Mouse (Mus musculus) stomach, postnatal 0 days (tissue): ENCODE data around the gene Ube2o. TPM values are rescaled to one million over a fixed set of nuclear protein-coding genes. Genes with fewer than 3 reads are reported as not detected.

Source experiments
- ATAC-seq: fragments of 200-750 bp; cut with Nextera tagmentation; 2 replicates; pipeline ENCODE4 v1.8.0; 2017; ENCODE audit not compliant: low FRiP score, low TSS enrichment
- DNase-seq: peaks from one replicate; pipeline ENCODE4 v3.0.0-alpha.2; 2016; ENCODE audit warnings: low spot score
- H3K27ac ChIP-seq: fragments of 300-500 bp; sonication (generic); replicated peaks from 2 replicates; pipeline ENCODE4 v1.5.1; 2014; ENCODE audit warnings: mild to moderate bottlenecking, control low read depth
- H3K27me3 ChIP-seq: fragments of 300-500 bp; sonication (generic); 2 replicates; pipeline ENCODE4 v1.6.1; 2014; ENCODE audit warnings: low read length; ENCODE audit not compliant: control insufficient read depth, insufficient read depth
- H3K36me3 ChIP-seq: fragments of 300-500 bp; sonication (generic); 2 replicates; pipeline ENCODE4 v1.6.1; 2014; ENCODE audit warnings: low read length, mixed read lengths; ENCODE audit not compliant: control insufficient read depth, insufficient read depth
- H3K4me1 ChIP-seq: fragments of 300-500 bp; sonication (generic); replicated peaks from 2 replicates; pipeline ENCODE4 v1.6.1; 2014; ENCODE audit warnings: antibody characterized with exemption; ENCODE audit not compliant: control insufficient read depth, insufficient read depth
- H3K4me2 ChIP-seq: fragments of 300-500 bp; sonication (generic); replicated peaks from 2 replicates; pipeline ENCODE4 v1.6.1; 2014; ENCODE audit warnings: low read depth, mild to moderate bottlenecking, control low read depth, moderate library complexity
- H3K4me3 ChIP-seq: fragments of 300-500 bp; sonication (generic); 2 replicates; pipeline ENCODE4 v1.5.1; 2014; ENCODE audit warnings: low read depth, low read length, control low read depth
- H3K9ac ChIP-seq: fragments of 300-500 bp; sonication (generic); 2 replicates; pipeline ENCODE4 v1.6.1; 2014; ENCODE audit warnings: mild to moderate bottlenecking, low read length, control low read depth, mixed read lengths
- H3K9me3 ChIP-seq: fragments of 300-500 bp; sonication (generic); 2 replicates; pipeline ENCODE4 v1.6.1; 2016; ENCODE audit warnings: low read length; ENCODE audit not compliant: control insufficient read depth
- CTCF ChIP-seq: IDR thresholded peaks from 2 replicates; pipeline ENCODE4 v1.5.1; 2016; ENCODE audit warnings: antibody characterized with exemption, low read depth, mild to moderate bottlenecking, moderate library complexity
- EP300 ChIP-seq: optimal IDR thresholded peaks from 2 replicates; pipeline ENCODE3; 2016; ENCODE audit warnings: antibody characterized with exemption
- WGBS: fragments of 180-500 bp; shearing (Covaris S2); extraction: QIAGEN DNeasy Blood & Tissue Kit; methylation state at CpG from one replicate; pipeline ENCODE4 v1.1.7; 2014; 5-methylcytosine and 5-hydroxymethylcytosine counted together
- polyA plus RNA-seq: library from polyadenylated mRNA; unstranded; fragments of >200 nt; fragmentation: Nextera tagmentation; extraction: Ambion mirVana; gene quantifications from 2 replicates; pipeline ENCODE4 v1.2.1, GENCODE M21; 2015

The Ube2o gene
- polyA plus RNA-seq, 1 experiment from 2014 or later: 4.7 TPM

- Histone ChIP-seq H3K4me3 (no peak overlapping the region), H3K36me3 (no peaks in the 10 kb centered on the region), H3K9me3 (no peaks in the 10 kb centered on the region), H3K4me1 (no peaks in the 10 kb centered on the region), H3K27me3 (no peaks in the 10 kb centered on the region), H3K9ac (no peak overlapping the region), H3K4me2 (no peak overlapping the region), H3K27ac (no peak overlapping the region)
- TF ChIP-seq EP300 (no peak), CTCF (no peak)
- DNase-seq (no peak), ATAC-seq (no peak)
- WGBS: 62% methylated on average over 8 of the region's 8 CpGs
Measured at GRCm38 (mm10) chr11:116589574-116589973, 8.3 kb upstream of the Ube2o start.

GRCm38 (mm10) chr11:116589020-116589531, 7.8 kb upstream of the Ube2o start:
- Histone ChIP-seq H3K4me2 (no peak overlapping the region), H3K9ac (no peak overlapping the region), H3K27ac (no peak overlapping the region), H3K4me1 (no peaks in the 10 kb centered on the region), H3K36me3 (no peaks in the 10 kb centered on the region), H3K9me3 (no peaks in the 10 kb centered on the region), H3K4me3 (no peak overlapping the region), H3K27me3 (no peaks in the 10 kb centered on the region)
- ATAC-seq: no peak
- 21% methylated on average over 14 of the region's 14 CpGs for WGBS
- TF ChIP-seq CTCF (no peak), EP300 (no peak)
- no peak for DNase-seq

DNA sequence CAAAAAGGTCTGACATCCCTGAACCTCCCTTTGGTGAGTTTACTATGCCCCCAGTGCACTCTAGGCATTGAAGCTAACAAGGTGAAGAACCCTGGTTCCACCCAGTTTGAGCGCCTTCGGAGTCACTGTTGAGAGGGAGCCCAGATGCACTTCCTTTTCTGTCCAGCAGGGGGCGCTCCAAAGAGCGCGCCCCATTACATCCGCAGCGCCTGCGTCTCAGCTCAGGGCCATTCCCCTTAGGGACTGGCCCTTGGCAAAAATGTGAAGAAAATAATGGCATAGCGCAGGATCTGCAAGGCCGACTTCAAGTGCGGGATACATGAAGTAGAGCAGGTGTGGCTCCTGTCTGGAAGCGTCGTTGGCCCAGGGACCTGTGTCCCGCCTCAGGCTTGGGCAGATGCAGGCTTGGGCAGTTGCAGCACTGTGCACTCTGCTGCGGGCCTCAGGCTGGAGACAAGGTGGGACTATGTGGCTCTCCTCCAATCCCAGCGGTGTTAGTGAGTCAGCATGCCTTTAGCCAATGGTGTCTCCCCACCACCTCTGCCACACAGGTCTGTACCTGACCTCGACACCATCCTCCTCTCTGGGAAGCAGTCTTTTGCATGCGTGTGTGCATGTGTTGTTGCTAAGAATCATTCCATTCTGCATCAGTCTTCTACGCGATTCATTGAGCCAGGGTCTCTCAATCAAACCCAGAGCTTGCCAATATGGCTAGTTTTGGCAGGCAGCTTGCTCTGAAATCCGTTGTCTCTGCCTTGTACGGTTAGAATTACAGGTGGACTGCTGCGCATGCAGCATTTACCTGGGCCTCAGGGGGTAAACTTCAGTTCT, 5.8 kb upstream of the Ube2o start:
- no peaks in the 10 kb centered on the region for H3K4me1 ChIP-seq
- ATAC-seq: peak; percentile 82
- H3K4me3 ChIP-seq: no peak overlapping the region
- H3K9ac ChIP-seq: no peak overlapping the region
- WGBS: 23% methylated on average over 23 of the region's 23 CpGs
- no peaks in the 10 kb centered on the region for H3K9me3 ChIP-seq
- H3K27me3 ChIP-seq: no peaks in the 10 kb centered on the region
- H3K27ac ChIP-seq: no peak overlapping the region
- DNase-seq: peak; percentile 69
- TF ChIP-seq EP300 (no peak), CTCF (peak; percentile 95)
- no peak overlapping the region; the same call in 1 of the 2 replicates for H3K4me2 ChIP-seq
- H3K36me3 ChIP-seq: no peaks in the 10 kb centered on the region

GRCm38 (mm10) chr11:116586310-116586709, 5.1 kb upstream of the Ube2o start, which contains the start of gene Aanat:
Aanat (plus strand) TSS chr11:116586432.
- 67% methylated on average over 5 of the region's 5 CpGs for WGBS
- Histone ChIP-seq H3K4me3 (no peak within 1 kb of the TSS), H3K9me3 (no peaks in the 10 kb centered on the region), H3K9ac (no peak within 1 kb of the TSS), H3K4me2 (no peak within 1 kb of the TSS; the same call in 1 of the 2 replicates), H3K27ac (no peak within 1 kb of the TSS), H3K27me3 (no peaks in the 10 kb centered on the region), H3K4me1 (no peaks in the 10 kb centered on the region), H3K36me3 (no peaks in the 10 kb centered on the region)
- no peak for DNase-seq
- ATAC-seq: no peak
- TF ChIP-seq CTCF: no peak
- TF ChIP-seq EP300: no peak

DNA sequence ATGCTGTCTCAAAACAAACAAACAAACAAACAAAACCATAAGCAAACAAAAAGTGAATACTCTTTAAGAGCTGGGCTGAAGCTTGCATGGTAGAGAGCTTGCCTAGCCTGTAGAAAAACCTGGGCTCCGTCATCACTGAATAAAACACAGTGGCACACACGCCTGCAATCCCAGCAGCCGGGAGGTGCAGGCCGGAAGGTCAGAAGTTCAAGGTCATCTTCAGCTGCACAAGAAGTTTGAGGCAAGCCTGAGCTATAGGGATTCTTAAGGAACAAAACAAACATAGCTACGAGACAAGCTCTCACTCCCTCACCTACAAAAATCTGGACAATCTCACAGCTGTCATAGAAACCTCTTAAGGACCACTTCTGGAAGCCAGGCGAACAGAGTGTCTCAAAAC, 4.4 kb upstream of the Ube2o start:
- no peak for DNase-seq

More for the DNA sequence above, 4.4 kb upstream of the Ube2o start:
- H3K36me3 ChIP-seq: no peaks in the 10 kb centered on the region
- WGBS: 69% methylated on average over 6 of the region's 6 CpGs
- TF ChIP-seq EP300: no peak
- TF ChIP-seq CTCF: no peak
- no peak overlapping the region for H3K4me2 ChIP-seq
- H3K9ac ChIP-seq: no peak overlapping the region
- no peaks in the 10 kb centered on the region for H3K27me3 ChIP-seq
- ATAC-seq: no peak
- no peak overlapping the region for H3K4me3 ChIP-seq
- no peaks in the 10 kb centered on the region for H3K9me3 ChIP-seq
- no peak overlapping the region for H3K27ac ChIP-seq
- no peaks in the 10 kb centered on the region for H3K4me1 ChIP-seq
